Mouse (Mus musculus): Measurements from ENCODE around the gene Bmi1.

Bmi1 gene

DNA sequence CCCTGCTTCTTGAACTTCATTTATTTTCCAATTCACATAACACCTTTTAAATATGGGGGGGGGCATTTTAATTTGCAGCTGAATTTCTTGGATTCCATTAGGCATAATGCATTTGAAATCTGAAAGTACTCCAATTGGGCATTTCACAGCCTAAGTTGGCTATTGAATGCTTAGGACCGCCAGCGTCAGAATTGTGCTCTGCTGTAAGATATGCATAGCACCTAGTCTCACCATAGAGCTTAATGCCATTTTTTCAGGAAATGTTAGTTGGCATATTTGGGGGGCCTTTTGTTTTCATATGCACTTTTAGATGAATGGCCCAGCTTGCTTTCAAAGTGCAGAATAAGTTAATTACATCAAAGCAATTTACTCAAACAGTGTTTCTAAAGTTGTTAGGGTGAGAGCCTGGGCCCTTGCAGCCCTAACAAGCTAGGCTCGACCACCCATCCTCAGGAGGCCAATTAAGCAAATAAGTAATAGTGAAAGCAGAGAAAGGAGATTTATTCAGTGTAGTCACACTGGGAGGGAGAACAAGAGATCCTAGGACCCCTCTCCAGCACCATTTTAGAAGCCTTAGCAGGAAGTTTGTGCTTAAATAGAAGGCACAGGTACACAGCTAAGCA lies 45.5 kb downstream of the Bmi1 start:
- no peak for DNase-seq (ENCODE audit: low spot score in 2 of 2)

GRCm38 (mm10) chr2:18724462-18724861 lies 47.6 kb downstream of the Bmi1 start:
- DNase-seq (ENCODE audit: low spot score in 2 of 2): no peak

GRCm38 (mm10) chr2:18725880-18726279 lies 49.1 kb downstream of the Bmi1 start:
- no peak for DNase-seq (ENCODE audit: low spot score in 2 of 2)

DNA sequence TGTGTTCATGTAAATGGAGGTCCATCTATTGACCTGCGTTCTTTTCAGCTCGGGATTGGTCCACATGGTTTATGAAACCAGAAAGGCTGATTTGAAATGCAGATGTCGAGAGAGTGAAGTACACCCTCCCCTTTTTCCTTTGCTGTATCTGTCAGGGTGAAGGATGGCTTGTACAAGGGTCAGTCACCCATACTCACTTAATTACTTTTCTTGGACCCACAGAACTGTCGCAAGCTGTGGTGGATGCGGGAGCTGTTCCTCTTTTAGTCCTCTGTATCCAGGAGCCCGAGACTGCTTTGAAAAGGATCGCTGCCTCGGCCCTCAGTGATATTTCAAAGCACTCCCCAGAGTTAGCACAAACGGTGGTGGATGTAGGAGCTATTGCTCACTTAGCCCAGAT lies 54.9 kb downstream of the Bmi1 start:
- DNase-seq (ENCODE audit: low spot score in 2 of 2): no peak

GRCm38 (mm10) chr2:18734394-18735127 lies 57.7 kb downstream of the Bmi1 start:
- no peak for DNase-seq (ENCODE audit: low spot score in 2 of 2)
